In the genomic region with DNA sequence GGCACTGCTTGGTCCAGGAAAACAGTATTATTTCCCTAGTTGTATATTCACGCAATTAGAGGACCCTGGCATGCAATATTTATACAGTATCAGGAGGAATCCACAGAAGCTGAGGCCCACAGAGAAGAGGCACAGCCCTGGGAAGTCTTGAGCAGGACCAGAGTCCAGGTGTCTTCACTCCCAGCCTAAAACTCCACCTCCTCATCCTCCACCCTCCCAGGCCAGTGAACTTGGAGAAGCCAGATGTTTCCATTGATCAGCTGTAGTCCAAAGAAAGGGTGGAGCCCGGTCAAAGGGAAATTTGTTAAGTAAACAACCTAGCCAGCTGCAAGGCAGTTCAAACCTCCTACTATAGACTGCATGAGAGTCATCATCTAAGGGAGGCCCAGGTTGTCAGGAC, we compare ENCODE assay signal across 22 mouse cellular contexts. TPM values are rescaled to one million over a fixed set of nuclear protein-coding genes. Genes with fewer than 3 reads are reported as not detected.
DNase-seq lines count a peak whose midpoint lies in the region; ATAC-seq and TF ChIP-seq lines count a peak whose summit lies in the region.
"Had no signal": no experiment of that assay in that cellular context is flagged by ENCODE, and none has a peak within 500 bp of the region (broad histone marks: within the 10 kb centered on the region; RNA-seq: fewer than 3 reads in every experiment).

No protein-coding gene starts in this region.

- ATAC-seq in lung, embryonic 16.5 days (ENCODE audit: low read depth), result peak; percentile 34; the same call in 1 of the 2 replicates
- ATAC-seq in intestine, embryonic 14.5 days (replicated peaks; ENCODE audit: low FRiP score, low TSS enrichment, low read depth), result 0 out of 2 replicates have a peak, but pooled peaks have one; percentile 20
- no peak for ATAC-seq in stomach, postnatal 0 days (ENCODE audit: low FRiP score, low TSS enrichment)
- ATAC-seq: forebrain, embryonic 15.5 days; inflammation-experienced regulatory T-cells, adult 6 months; liver, embryonic 12.5 days had no signal

- H3K4me2 ChIP-seq in lung, embryonic 16.5 days (ENCODE audit: low read depth, low read length), result no peak overlapping the region
- H3K4me2 ChIP-seq in intestine, embryonic 14.5 days (ENCODE audit: low read length), result no peak overlapping the region
- no peak overlapping the region for H3K4me2 ChIP-seq in stomach, postnatal 0 days (replicated peaks; ENCODE audit: low read depth)
- H3K4me2 ChIP-seq: embryonic facial prominence, embryonic 13.5 days; forebrain, embryonic 15.5 days; hindbrain, embryonic 12.5 days; liver, embryonic 12.5 days had no signal

- no peak for TF ChIP-seq CTCF in stomach, postnatal 0 days (IDR thresholded peaks at IDR 0.05; ENCODE audit: low read depth)

- H3K36me3 ChIP-seq in lung, embryonic 16.5 days (ENCODE audit: control insufficient read depth, insufficient read depth, low read length), result no peaks in the 10 kb centered on the region
- no peaks in the 10 kb centered on the region for H3K36me3 ChIP-seq in intestine, embryonic 14.5 days (ENCODE audit: control insufficient read depth, insufficient read depth, low read length)
- no peaks in the 10 kb centered on the region for H3K36me3 ChIP-seq in stomach, postnatal 0 days (ENCODE audit: control insufficient read depth, insufficient read depth, low read length)
- H3K36me3 ChIP-seq: embryonic facial prominence, embryonic 13.5 days; forebrain, embryonic 15.5 days; G1E; hindbrain, embryonic 12.5 days; limb, embryonic 10.5 days; liver, embryonic 12.5 days had no signal

- no peak overlapping the region for H3K27ac ChIP-seq in lung, embryonic 16.5 days (ENCODE audit: low read length)
- H3K27ac ChIP-seq in intestine, embryonic 14.5 days (ENCODE audit: low read depth), result no peak overlapping the region
- peak overlapping the region; percentile 26; the same call in 1 of the 2 replicates for H3K27ac ChIP-seq in stomach, postnatal 0 days (replicated peaks)
- H3K27ac ChIP-seq: embryonic facial prominence, embryonic 13.5 days; forebrain, embryonic 15.5 days; hindbrain, embryonic 12.5 days; left cerebral cortex, adult 2 months; limb, embryonic 10.5 days; liver, embryonic 12.5 days had no signal

- H3K4me1 ChIP-seq in lung, embryonic 16.5 days (replicated peaks; ENCODE audit: control insufficient read depth, insufficient read depth, low read length), result 0 out of 2 replicates have a peak, but pooled peaks cover 3% of the 10 kb centered on the region
- peaks cover 4% of the 10 kb centered on the region; the same call in 1 of the 2 replicates for H3K4me1 ChIP-seq in intestine, embryonic 14.5 days (replicated peaks; ENCODE audit: control insufficient read depth, insufficient read depth, low read length)
- no peaks in the 10 kb centered on the region; the same call in 1 of the 2 replicates for H3K4me1 ChIP-seq in stomach, postnatal 0 days (replicated peaks; ENCODE audit: control insufficient read depth, insufficient read depth)
- H3K4me1 ChIP-seq: forebrain, embryonic 15.5 days; hindbrain, embryonic 12.5 days; liver, embryonic 12.5 days had no signal

- no peaks in the 10 kb centered on the region for H3K27me3 ChIP-seq in lung, embryonic 16.5 days (ENCODE audit: control insufficient read depth, insufficient read depth, low read depth, low read length)
- no peaks in the 10 kb centered on the region for H3K27me3 ChIP-seq in intestine, embryonic 14.5 days (replicated peaks; ENCODE audit: control insufficient read depth, insufficient read depth, low read length)
- H3K27me3 ChIP-seq in stomach, postnatal 0 days (ENCODE audit: control insufficient read depth, insufficient read depth, low read length), result no peaks in the 10 kb centered on the region
- H3K27me3 ChIP-seq: embryonic facial prominence, embryonic 13.5 days; forebrain, embryonic 15.5 days; hindbrain, embryonic 12.5 days; liver, embryonic 12.5 days had no signal

- no peaks in the 10 kb centered on the region for H3K9me3 ChIP-seq in lung, embryonic 16.5 days (ENCODE audit: control insufficient read depth, low read length)
- no peaks in the 10 kb centered on the region for H3K9me3 ChIP-seq in intestine, embryonic 14.5 days (ENCODE audit: control insufficient read depth, low read length)
- H3K9me3 ChIP-seq in stomach, postnatal 0 days (ENCODE audit: control insufficient read depth, low read length), result no peaks in the 10 kb centered on the region
- H3K9me3 ChIP-seq: embryonic facial prominence, embryonic 13.5 days; forebrain, embryonic 15.5 days; G1E; hindbrain, embryonic 12.5 days; limb, embryonic 10.5 days; liver, embryonic 12.5 days had no signal

- DNase-seq in heart, adult 18-20 months, result peak; percentile 42 to 54
- DNase-seq in heart, postnatal 10 days, result no peak
- no peak for DNase-seq in lung, postnatal 14 days
- no peak for DNase-seq in intestine, embryonic 14.5 days (ENCODE audit: low spot score)
- no peak for DNase-seq in stomach, postnatal 0 days (ENCODE audit: low spot score)
- no peak for DNase-seq in retina, postnatal 1 day
- DNase-seq: adrenal gland, postnatal 14 days; cerebellum, adult 11 months; cerebellum, postnatal 14 days; gastrocnemius, postnatal 14 days; kidney, postnatal 10 days; lung, postnatal 10 days; thymus, postnatal 4 days had no signal

- intact Hi-C loops in heart, postnatal 10 days (cut with DNase I), result no loop called here

- TF ChIP-seq EP300 in stomach, postnatal 0 days (optimal IDR thresholded peaks at IDR 0.05), result no peak

- H3K9ac ChIP-seq in lung, embryonic 16.5 days (ENCODE audit: low read length), result no peak overlapping the region
- no peak overlapping the region for H3K9ac ChIP-seq in intestine, embryonic 14.5 days (ENCODE audit: low read length)
- no peak overlapping the region for H3K9ac ChIP-seq in stomach, postnatal 0 days (ENCODE audit: low read length)
- H3K9ac ChIP-seq: embryonic facial prominence, embryonic 13.5 days; forebrain, embryonic 15.5 days; hindbrain, embryonic 12.5 days; liver, embryonic 12.5 days had no signal

- WGBS in lung, embryonic 16.5 days, result 40% methylated on average over 2 of the region's 2 CpGs
- 33% methylated on average over 2 of the region's 2 CpGs for WGBS in intestine, embryonic 14.5 days
- WGBS in stomach, postnatal 0 days, result 35% methylated on average over 2 of the region's 2 CpGs

- H3K4me3 ChIP-seq in lung, embryonic 16.5 days (ENCODE audit: low read length), result no peak overlapping the region
- no peak overlapping the region for H3K4me3 ChIP-seq in intestine, embryonic 14.5 days (ENCODE audit: low read depth, low read length)
- no peak overlapping the region for H3K4me3 ChIP-seq in stomach, postnatal 0 days (ENCODE audit: low read depth, low read length)
- H3K4me3 ChIP-seq: embryonic facial prominence, embryonic 13.5 days; forebrain, embryonic 15.5 days; hindbrain, embryonic 12.5 days; left cerebral cortex, adult 2 months; limb, embryonic 10.5 days; liver, embryonic 12.5 days had no signal

RNA-seq across cellular contexts. Expression of a gene that starts 42.8 kb away (rescaled TPM):
- 10 to 100 TPM; 63.8 to 73.6 TPM for total RNA-seq in heart, adult 18-20 months (2021)
- 10 to 100 TPM; 94.0 to 95.4 TPM for total RNA-seq in heart, postnatal 10 days (2021)
- polyA plus RNA-seq in lung, embryonic 16.5 days (2015; fragmentation: Nextera tagmentation; extraction: Ambion mirVana), result 39.0 and 43.1 TPM in 2 replicates
- polyA plus RNA-seq in intestine, embryonic 14.5 days (2014; fragmentation: Nextera tagmentation; extraction: Ambion mirVana), result 51.0 and 51.5 TPM in 2 replicates
- 15.2 and 18.8 TPM in 2 replicates for polyA plus RNA-seq in stomach, postnatal 0 days (2015; fragmentation: Nextera tagmentation; extraction: Ambion mirVana)

Comparison
In these comparisons a context has a peak if more than half of its experiments do, and no peak if none do; other contexts are left out.
1. DNase-seq: peak in heart, adult 18-20 months (2 of 2); none in heart, postnatal 10 days (0 of 2), lung, postnatal 14 days (single experiment), intestine, embryonic 14.5 days (single experiment), stomach, postnatal 0 days (single experiment) and retina, postnatal 1 day (single experiment).